Mouse (Mus musculus) myocyte (in vitro differentiated cells): ENCODE data around the gene Fn3k. TPM values are rescaled to one million over a fixed set of nuclear protein-coding genes. Genes with fewer than 3 reads are reported as not detected.

ENCODE experiments used
- H3K27me3 ChIP-seq: one replicate; pipeline ENCODE4 v1.6.1; 2011; ENCODE audit not compliant: control insufficient read depth, insufficient read depth, insufficient read length
- H3K36me3 ChIP-seq: one replicate; pipeline ENCODE4 v1.6.1; 2011; ENCODE audit not compliant: control insufficient read depth, insufficient read depth
- H3K4me2 ChIP-seq: one replicate; pipeline ENCODE4 v1.6.1; 2011; ENCODE audit warnings: low read depth, control low read depth
- H3K4me3 ChIP-seq: one replicate; pipeline ENCODE4 v1.5.1; 2011; ENCODE audit warnings: mild to moderate bottlenecking, control low read depth, moderate library complexity
- H3K79me2 ChIP-seq: one replicate; pipeline ENCODE4 v1.6.1; 2011; ENCODE audit not compliant: control insufficient read depth, insufficient read depth
- H3ac ChIP-seq: one replicate; pipeline ENCODE4 v1.6.1; 2011; ENCODE audit not compliant: control insufficient read depth, insufficient read length
- CEBPB ChIP-seq: IDR thresholded peaks from 2 replicates; pipeline ENCODE4 v1.6.1; 2011; ENCODE audit warnings: mild to moderate bottlenecking, moderate library complexity; ENCODE audit not compliant: poor library complexity, insufficient read depth, severe bottlenecking
- E2F4 ChIP-seq: IDR thresholded peaks from one replicate; pipeline ENCODE4 v1.6.1; 2011; ENCODE audit warnings: mild to moderate bottlenecking, control low read depth, moderate library complexity; ENCODE audit not compliant: insufficient read depth
- MAX ChIP-seq: IDR thresholded peaks from one replicate; pipeline ENCODE4 v1.6.1; 2011; ENCODE audit warnings: low read depth, mild to moderate bottlenecking, control low read depth
- MYOD1 ChIP-seq, 3 experiments: IDR thresholded peaks; one replicate each; pipeline ENCODE4 v1.6.1; 2011; ENCODE audit warnings: control low read depth in 2 of 3, low read depth in 2 of 3, mild to moderate bottlenecking in 2 of 3, moderate library complexity in 1 of 3; ENCODE audit not compliant: insufficient read length in 2 of 3, control insufficient read depth in 1 of 3
- MYOG ChIP-seq, 3 experiments: IDR thresholded peaks; one replicate each; pipeline ENCODE4 v1.6.1; 2011; ENCODE audit warnings: control low read depth in 2 of 3, low read depth in 2 of 3, mild to moderate bottlenecking in 2 of 3; ENCODE audit not compliant: insufficient read length in 2 of 3, control insufficient read depth in 1 of 3, insufficient read depth in 1 of 3
- POLR2A ChIP-seq: IDR thresholded peaks from one replicate; pipeline ENCODE4 v1.6.1; 2011; ENCODE audit warnings: low read depth, mild to moderate bottlenecking, control low read depth, moderate library complexity; ENCODE audit not compliant: insufficient read length
- POLR2AphosphoS2 ChIP-seq: IDR thresholded peaks from one replicate; pipeline ENCODE4 v1.6.1; 2011; ENCODE audit warnings: low read depth, control low read depth; ENCODE audit not compliant: insufficient read length
- REST ChIP-seq: IDR thresholded peaks from one replicate; pipeline ENCODE4 v1.6.1; 2011; ENCODE audit warnings: mild to moderate bottlenecking, control low read depth, moderate library complexity; ENCODE audit not compliant: insufficient read depth, insufficient read length
- SRF ChIP-seq: IDR thresholded peaks from one replicate; pipeline ENCODE4 v1.6.1; 2011; ENCODE audit warnings: low read depth; ENCODE audit not compliant: control insufficient read depth, insufficient read length
- TCF12 ChIP-seq: IDR thresholded peaks from one replicate; pipeline ENCODE4 v1.6.1; 2011; ENCODE audit warnings: mild to moderate bottlenecking, control low read depth; ENCODE audit not compliant: poor library complexity, insufficient read depth, severe bottlenecking
- TCF3 ChIP-seq: IDR thresholded peaks from one replicate; pipeline ENCODE4 v1.6.1; 2011; ENCODE audit warnings: low read depth, control low read depth; ENCODE audit not compliant: insufficient read length
- USF1 ChIP-seq: IDR thresholded peaks from one replicate; pipeline ENCODE4 v1.6.1; 2011; ENCODE audit warnings: low read depth, mild to moderate bottlenecking, control low read depth, moderate library complexity
- polyA plus RNA-seq: library from polyadenylated mRNA; unstranded; fragments of >200 nt; fragmentation: generic; extraction: Trizol; gene quantifications from one replicate; pipeline ENCODE4 v1.2.1, GENCODE M21; 2012; ENCODE audit warnings: missing spikeins

Fn3k gene
- polyA plus RNA-seq, 1 experiment: 28.9 TPM

- Histone ChIP-seq H3K4me2 (no peak overlapping the region), H3K36me3 (no peaks in the 10 kb centered on the region), H3ac (no peak overlapping the region), H3K4me3 (no peak overlapping the region), H3K27me3 (no peaks in the 10 kb centered on the region), H3K79me2 (no peaks in the 10 kb centered on the region)
- no peak for TF ChIP-seq CEBPB
- TF ChIP-seq TCF12: no peak
- no peak for TF ChIP-seq E2F4
- TF ChIP-seq MAX: no peak
- no peak for TF ChIP-seq POLR2AphosphoS2
- TF ChIP-seq POLR2A: no peak
- TF ChIP-seq REST: no peak
- no peak for TF ChIP-seq TCF3
- no peak for TF ChIP-seq USF1
- TF ChIP-seq SRF: no peak
- no peak for TF ChIP-seq MYOG (IDR thresholded peaks at IDR 0.05; ENCODE audit: control insufficient read depth in 1 of 3, insufficient read depth in 1 of 3, insufficient read length in 2 of 3, low read depth in 2 of 3)
- no peak for TF ChIP-seq MYOD1 (IDR thresholded peaks at IDR 0.05; ENCODE audit: control insufficient read depth in 1 of 3, insufficient read length in 2 of 3, low read depth in 2 of 3)
Measured at GRCm38 (mm10) chr11:121437236-121437635, 2.5 kb downstream of the Fn3k start.

GRCm38 (mm10) chr11:121439686-121440292 is 5.1 kb downstream of the Fn3k start:
- Histone ChIP-seq H3K27me3 (no peaks in the 10 kb centered on the region), H3K4me2 (peak overlapping the region; percentile 12), H3ac (no peak overlapping the region), H3K4me3 (peak overlapping the region; percentile 8), H3K79me2 (no peaks in the 10 kb centered on the region), H3K36me3 (no peaks in the 10 kb centered on the region)
- TF ChIP-seq MYOG (IDR thresholded peaks at IDR 0.05; ENCODE audit: control insufficient read depth in 1 of 3, insufficient read depth in 1 of 3, insufficient read length in 2 of 3, low read depth in 2 of 3) (peak in 1 of 3 experiments; percentile 73), TCF3 (peak; percentile 12), REST (no peak), POLR2A (no peak), TCF12 (peak; percentile 9), USF1 (no peak), E2F4 (no peak), CEBPB (no peak), MAX (no peak), MYOD1 (IDR thresholded peaks at IDR 0.05; ENCODE audit: control insufficient read depth in 1 of 3, insufficient read length in 2 of 3, low read depth in 2 of 3) (peak in 1 of 3 experiments; percentile 17), SRF (no peak), POLR2AphosphoS2 (no peak)

DNA sequence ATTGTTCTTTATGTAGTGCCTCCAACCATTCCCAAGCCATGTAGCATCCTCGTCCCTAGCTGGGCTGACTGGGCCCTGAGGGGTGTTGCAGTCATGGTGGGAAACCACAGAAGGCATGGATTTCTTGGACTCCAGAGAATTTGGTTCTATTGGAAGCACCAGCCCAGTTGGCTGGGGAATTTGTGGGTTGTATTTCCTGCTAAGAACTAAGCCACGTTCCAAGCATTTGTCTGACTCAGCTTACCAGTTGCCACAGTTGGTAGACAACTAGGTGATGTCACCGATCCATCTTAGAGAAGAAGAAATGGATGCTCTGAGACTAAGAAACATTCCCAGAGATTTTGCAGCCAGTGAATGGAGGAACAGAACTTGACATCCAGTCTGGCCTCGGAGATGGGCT is 6.9 kb downstream of the Fn3k start:
- no peak overlapping the region for H3K4me3 ChIP-seq
- H3K27me3 ChIP-seq: no peaks in the 10 kb centered on the region
- TF ChIP-seq TCF3 (no peak), POLR2A (no peak), E2F4 (no peak), MYOG (IDR thresholded peaks at IDR 0.05; ENCODE audit: control insufficient read depth in 1 of 3, insufficient read depth in 1 of 3, insufficient read length in 2 of 3, low read depth in 2 of 3) (peak in 2 of 3 experiments; percentile 40 to 59), REST (no peak), POLR2AphosphoS2 (no peak), TCF12 (peak; percentile 67), CEBPB (no peak), SRF (no peak), MYOD1 (IDR thresholded peaks at IDR 0.05; ENCODE audit: control insufficient read depth in 1 of 3, insufficient read length in 2 of 3, low read depth in 2 of 3) (peak in 2 of 3 experiments; percentile 42 to 60), USF1 (no peak), MAX (no peak)
- peak overlapping the region; percentile 48 for H3K4me2 ChIP-seq
- no peaks in the 10 kb centered on the region for H3K79me2 ChIP-seq
- H3ac ChIP-seq: no peak overlapping the region
- H3K36me3 ChIP-seq: no peaks in the 10 kb centered on the region

DNA sequence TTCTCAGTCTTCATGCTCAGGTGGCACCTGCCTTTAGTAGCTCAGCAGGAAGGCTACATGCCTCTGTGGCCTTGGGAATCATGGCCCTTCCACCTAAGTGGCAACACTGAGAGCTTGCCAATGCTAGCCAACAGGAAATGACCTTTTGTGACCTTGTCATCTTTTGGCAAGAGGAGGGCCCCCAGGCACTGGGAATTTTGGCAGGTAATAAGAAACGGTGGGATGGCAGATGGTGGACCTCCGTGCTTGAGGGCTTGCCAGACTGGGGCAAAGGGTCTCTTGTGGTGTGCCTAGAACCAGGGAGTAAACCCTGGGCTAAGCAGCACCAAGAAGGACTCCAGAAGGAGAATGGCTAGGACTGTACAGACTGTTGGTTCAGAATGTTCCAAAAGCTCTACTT is 7.4 kb downstream of the Fn3k start:
- H3K27me3 ChIP-seq: no peaks in the 10 kb centered on the region
- no peaks in the 10 kb centered on the region for H3K79me2 ChIP-seq
- TF ChIP-seq REST (no peak), TCF3 (no peak), POLR2AphosphoS2 (no peak), MAX (no peak), SRF (no peak), CEBPB (no peak), POLR2A (no peak), E2F4 (no peak), MYOD1 (IDR thresholded peaks at IDR 0.05; ENCODE audit: control insufficient read depth in 1 of 3, insufficient read length in 2 of 3, low read depth in 2 of 3) (no peak), USF1 (no peak), MYOG (IDR thresholded peaks at IDR 0.05; ENCODE audit: control insufficient read depth in 1 of 3, insufficient read depth in 1 of 3, insufficient read length in 2 of 3, low read depth in 2 of 3) (no peak), TCF12 (no peak)
- peak overlapping the region; percentile 48 for H3K4me2 ChIP-seq
- H3K36me3 ChIP-seq: no peaks in the 10 kb centered on the region
- H3ac ChIP-seq: no peak overlapping the region
- H3K4me3 ChIP-seq: no peak overlapping the region
